Mouse (Mus musculus) stomach, embryonic 16.5 days (tissue): ENCODE measurements around the gene Rhox3h. TPM values are rescaled to one million over a fixed set of nuclear protein-coding genes. Genes with fewer than 3 reads are reported as not detected.
"Not testable (repeated sequence)": the region's sequence is repeated elsewhere in the genome, so short reads cannot be mapped to it uniquely, and the experiment has no call there.

Experiments
- ATAC-seq: fragments of 200-750 bp; cut with Nextera tagmentation; 2 replicates; pipeline ENCODE4 v1.8.0; 2017; ENCODE audit warnings: moderate number of reproducible peaks, moderate TSS enrichment; ENCODE audit not compliant: insufficient read depth, low FRiP score
- H3K27ac ChIP-seq: fragments of 300-500 bp; sonication (generic); 2 replicates; pipeline ENCODE4 v1.5.1; 2014; ENCODE audit warnings: low read length
- H3K27me3 ChIP-seq: fragments of 300-500 bp; sonication (generic); 2 replicates; pipeline ENCODE4 v1.6.1; 2014; ENCODE audit warnings: low read length, control low read depth, mixed read lengths; ENCODE audit not compliant: control insufficient read depth, insufficient read depth
- H3K36me3 ChIP-seq: fragments of 300-500 bp; sonication (generic); 2 replicates; pipeline ENCODE4 v1.6.1; 2014; ENCODE audit warnings: low read length; ENCODE audit not compliant: control insufficient read depth, insufficient read depth
- H3K4me1 ChIP-seq: fragments of 300-500 bp; sonication (generic); 2 replicates; pipeline ENCODE4 v1.6.1; 2014; ENCODE audit warnings: low read length, control low read depth, mixed read lengths; ENCODE audit not compliant: control insufficient read depth, insufficient read depth
- H3K4me2 ChIP-seq: fragments of 300-500 bp; sonication (generic); 2 replicates; pipeline ENCODE4 v1.6.1; 2014; ENCODE audit warnings: low read depth, low read length, mixed read lengths
- H3K4me3 ChIP-seq: fragments of 300-500 bp; sonication (generic); replicated peaks from 2 replicates; pipeline ENCODE4 v1.5.1; 2014; ENCODE audit warnings: mild to moderate bottlenecking, low read length
- H3K9ac ChIP-seq: fragments of 300-500 bp; sonication (generic); 2 replicates; pipeline ENCODE4 v1.6.1; 2014; ENCODE audit warnings: low read length
- H3K9me3 ChIP-seq: fragments of 300-500 bp; sonication (generic); replicated peaks from 2 replicates; pipeline ENCODE4 v1.6.1; 2016; ENCODE audit warnings: low read length, control low read depth; ENCODE audit not compliant: control insufficient read depth
- WGBS: fragments of 180-500 bp; shearing (Covaris S2); extraction: QIAGEN DNeasy Blood & Tissue Kit; methylation state at CpG from one replicate; pipeline ENCODE4 v1.1.7; 2014; 5-methylcytosine and 5-hydroxymethylcytosine counted together
- polyA plus RNA-seq: library from polyadenylated mRNA; unstranded; fragments of >200 nt; fragmentation: Nextera tagmentation; extraction: Ambion mirVana; gene quantifications from 2 replicates; pipeline ENCODE4 v1.2.1, GENCODE M21; 2015

The Rhox3h gene
- not detected in 2 replicates for polyA plus RNA-seq

- ATAC-seq, H3K4me1 ChIP-seq, H3K27ac ChIP-seq, H3K4me3 ChIP-seq, H3K4me2 ChIP-seq, H3K27me3 ChIP-seq, H3K36me3 ChIP-seq, H3K9me3 ChIP-seq, H3K9ac ChIP-seq: not testable (repeated sequence)
- no CpG with 5 or more reads among the region's 3 CpGs for WGBS
Observed at GRCm38 (mm10) chrX:37668664-37669063, at the start of gene Rhox3h. Rhox3h (minus strand) TSS chrX:37668764.

- Histone ChIP-seq H3K4me2 (no peak overlapping the region), H3K27ac (no peak overlapping the region), H3K27me3 (no peaks in the 10 kb centered on the region), H3K9ac (no peak overlapping the region), H3K4me3 (no peak overlapping the region), H3K9me3 (no peaks in the 10 kb centered on the region), H3K36me3 (no peaks in the 10 kb centered on the region), H3K4me1 (no peaks in the 10 kb centered on the region)
- 52% methylated on average over 3 of the region's 3 CpGs for WGBS
- no peak for ATAC-seq
Observed at GRCm38 (mm10) chrX:37701821-37702387, 33.3 kb upstream of the Rhox3h start.

GRCm38 (mm10) chrX:37692261-37692660 lies 23.7 kb upstream of the Rhox3h start:
- H3K27ac ChIP-seq, result no peak overlapping the region
- H3K4me1 ChIP-seq, result no peaks in the 10 kb centered on the region
- no peak overlapping the region for H3K4me2 ChIP-seq
- ATAC-seq, result no peak
- H3K36me3 ChIP-seq, result no peaks in the 10 kb centered on the region
- H3K27me3 ChIP-seq, result no peaks in the 10 kb centered on the region
- no peak overlapping the region for H3K9ac ChIP-seq
- no peak overlapping the region for H3K4me3 ChIP-seq
- WGBS, result 74% methylated on average over 2 of the region's 2 CpGs
- no peaks in the 10 kb centered on the region for H3K9me3 ChIP-seq

- no peaks in the 10 kb centered on the region for H3K9me3 ChIP-seq
- no peak overlapping the region for H3K4me2 ChIP-seq
- no peak overlapping the region for H3K9ac ChIP-seq
- H3K36me3 ChIP-seq, result no peaks in the 10 kb centered on the region
- H3K27me3 ChIP-seq, result no peaks in the 10 kb centered on the region
- no peak overlapping the region for H3K27ac ChIP-seq
- ATAC-seq, result no peak
- no peaks in the 10 kb centered on the region for H3K4me1 ChIP-seq
- whole genome bisulfite sequencing, result 85% methylated on average over 24 of the region's 24 CpGs
- H3K4me3 ChIP-seq, result no peak overlapping the region
Observed at GRCm38 (mm10) chrX:37683031-37683715, 14.6 kb upstream of the Rhox3h start.

GRCm38 (mm10) chrX:37673177-37673576 lies 4.6 kb upstream of the Rhox3h start, which contains the start of gene Rhox2h:
Rhox2h (minus strand) TSS chrX:37673277.
- not testable (repeated sequence) for ATAC-seq, H3K27ac ChIP-seq, H3K9me3 ChIP-seq, H3K9ac ChIP-seq, H3K4me1 ChIP-seq, H3K27me3 ChIP-seq, H3K4me2 ChIP-seq, H3K4me3 ChIP-seq, H3K36me3 ChIP-seq
- 84% methylated on average over 8 of the region's 8 CpGs for WGBS

GRCm38 (mm10) chrX:37651227-37651626 lies 17.3 kb downstream of the Rhox3h start, which contains the start of gene Rhox4g:
Rhox4g (minus strand) TSS chrX:37651327.
- H3K4me1 ChIP-seq, H3K9me3 ChIP-seq, H3K4me3 ChIP-seq, H3K4me2 ChIP-seq, H3K27me3 ChIP-seq, H3K36me3 ChIP-seq, H3K27ac ChIP-seq, H3K9ac ChIP-seq, ATAC-seq: not testable (repeated sequence)
- WGBS, result 86% methylated on average over 16 of the region's 20 CpGs

- 87% methylated on average over 6 of the region's 6 CpGs for whole genome bisulfite sequencing
- not testable (repeated sequence) for H3K36me3 ChIP-seq, H3K9ac ChIP-seq, H3K4me1 ChIP-seq, ATAC-seq, H3K9me3 ChIP-seq, H3K4me2 ChIP-seq, H3K27ac ChIP-seq, H3K4me3 ChIP-seq, H3K27me3 ChIP-seq
Observed at GRCm38 (mm10) chrX:37643370-37643769, 25.2 kb downstream of the Rhox3h start, which contains the start of gene Rhox2g. Rhox2g (minus strand) TSS chrX:37643470.

GRCm38 (mm10) chrX:37628512-37628911 lies 40.1 kb downstream of the Rhox3h start, which contains the start of gene Rhox3g:
Rhox3g (minus strand) TSS chrX:37628612.
- not testable (repeated sequence) for H3K4me1 ChIP-seq, H3K36me3 ChIP-seq, ATAC-seq, H3K9ac ChIP-seq, H3K27ac ChIP-seq, H3K9me3 ChIP-seq, H3K4me3 ChIP-seq, H3K4me2 ChIP-seq, H3K27me3 ChIP-seq
- 81% methylated on average over 2 of the region's 2 CpGs for WGBS
